ENCODE assay signal across 17 mouse cellular contexts in genomic region chr2:77143536-77143935, GRCm38 (mm10). TPM values are rescaled to one million over a fixed set of nuclear protein-coding genes. Genes with fewer than 3 reads are reported as not detected.
DNase-seq lines count a peak whose midpoint lies in the region; ATAC-seq and TF ChIP-seq lines count a peak whose summit lies in the region.
"Had no signal": no experiment of that assay in that cellular context is flagged by ENCODE, and none has a peak within 500 bp of the region (broad histone marks: within the 10 kb centered on the region; RNA-seq: fewer than 3 reads in every experiment).

No protein-coding gene starts in this region.

- H3K4me1 ChIP-seq in kidney, embryonic 15.5 days: peaks cover 20% of the 10 kb centered on the region
- no peaks in the 10 kb centered on the region; the same call in 1 of the 2 replicates for H3K4me1 ChIP-seq in lung, embryonic 15.5 days
- H3K4me1 ChIP-seq in lung, adult 2 months (ENCODE audit: control insufficient read depth, insufficient read depth, low read length): no peaks in the 10 kb centered on the region

- no peaks in the 10 kb centered on the region for H3K27me3 ChIP-seq in kidney, embryonic 15.5 days
- no peaks in the 10 kb centered on the region for H3K27me3 ChIP-seq in lung, embryonic 15.5 days
- H3K27me3 ChIP-seq: forebrain, embryonic 15.5 days; heart, embryonic 13.5 days; hindbrain, embryonic 13.5 days had no signal

- no peak; the same call in 1 of the 2 replicates for ATAC-seq in kidney, embryonic 15.5 days (replicated peaks; ENCODE audit: low FRiP score)
- no peak; the same call in 1 of the 2 replicates for ATAC-seq in lung, embryonic 15.5 days (ENCODE audit: borderline replicate concordance, extremely low read depth, low FRiP score, low TSS enrichment)
- ATAC-seq: forebrain, embryonic 15.5 days; hindbrain, postnatal 0 days had no signal

- peak overlapping the region; percentile 34; the same call in 1 of the 2 replicates for H3K27ac ChIP-seq in kidney, embryonic 15.5 days
- H3K27ac ChIP-seq in lung, embryonic 15.5 days: no peak overlapping the region
- H3K27ac ChIP-seq: forebrain, embryonic 15.5 days; heart, embryonic 13.5 days; hindbrain, embryonic 13.5 days; hindbrain, postnatal 0 days had no signal

- H3K4me2 ChIP-seq in kidney, embryonic 15.5 days: peak overlapping the region; percentile 25; the same call in 1 of the 2 replicates
- H3K4me2 ChIP-seq in lung, embryonic 15.5 days: 0 out of 2 replicates have a peak overlapping the region, but pooled peaks have one; percentile 0
- H3K4me2 ChIP-seq: forebrain, embryonic 15.5 days; heart, embryonic 13.5 days; hindbrain, embryonic 13.5 days had no signal

- H3K9me3 ChIP-seq in kidney, embryonic 15.5 days (replicated peaks): no peaks in the 10 kb centered on the region
- no peaks in the 10 kb centered on the region for H3K9me3 ChIP-seq in lung, embryonic 15.5 days
- H3K9me3 ChIP-seq: forebrain, embryonic 15.5 days; heart, embryonic 13.5 days; hindbrain, embryonic 13.5 days had no signal

- 22% methylated on average over 6 of the region's 6 CpGs for WGBS in kidney, embryonic 15.5 days
- 31% methylated on average over 6 of the region's 6 CpGs for WGBS in lung, embryonic 15.5 days
- WGBS in lung, adult 2 months: 41% methylated on average over 6 of the region's 6 CpGs

- no peak overlapping the region for H3K9ac ChIP-seq in kidney, embryonic 15.5 days
- no peak overlapping the region for H3K9ac ChIP-seq in lung, embryonic 15.5 days
- H3K9ac ChIP-seq: forebrain, embryonic 15.5 days; heart, embryonic 13.5 days; hindbrain, embryonic 13.5 days had no signal

- no peak overlapping the region for H3K4me3 ChIP-seq in kidney, embryonic 15.5 days (replicated peaks)
- no peak overlapping the region for H3K4me3 ChIP-seq in lung, embryonic 15.5 days
- H3K4me3 ChIP-seq in lung, adult 2 months (replicated peaks; ENCODE audit: extremely low read depth, low read depth, low read length): no peak overlapping the region
- H3K4me3 ChIP-seq: forebrain, embryonic 15.5 days; heart, embryonic 13.5 days; hindbrain, embryonic 13.5 days had no signal

- TF ChIP-seq POLR2A in lung, adult 2 months (IDR thresholded peaks at IDR 0.05; ENCODE audit: borderline replicate concordance, extremely low read depth, low read depth, low read length): no peak

- DNase-seq in adrenal gland, adult 2 months: peak; percentile 43
- DNase-seq in adrenal gland, postnatal 14 days: no peak
- no peak for DNase-seq in kidney, postnatal 4 days
- DNase-seq in lung, adult 2 months: no peak
- DNase-seq in adrenal gland, postnatal 36 days: peak; percentile 12 to 13
- no peak for DNase-seq in cerebellum, adult 11 months
- DNase-seq: cerebellum, adult 2 months; cerebellum, postnatal 10 days; gastrocnemius, postnatal 36 days; heart, adult 11 months; heart, postnatal 36 days had no signal

- no peaks in the 10 kb centered on the region for H3K36me3 ChIP-seq in kidney, embryonic 15.5 days
- H3K36me3 ChIP-seq in lung, embryonic 15.5 days: no peaks in the 10 kb centered on the region
- H3K36me3 ChIP-seq: forebrain, embryonic 15.5 days; hindbrain, embryonic 13.5 days had no signal

- TF ChIP-seq CTCF in lung, adult 2 months (IDR thresholded peaks at IDR 0.05; ENCODE audit: insufficient read depth, low read length): no peak

RNA-seq across cellular contexts. Expression of gene Ccdc141, which starts 26.9 kb away (rescaled TPM):
- total RNA-seq in adrenal gland, adult 2 months (2021): 1 to 10 TPM; 5.7 to 6.7 TPM
- 1.0 and 1.9 TPM in 2 replicates for polyA plus RNA-seq in adrenal gland, adult 2 months (2012; rRNA removed)
- total RNA-seq in adrenal gland, postnatal 14 days (2021): 7.7 and 9.8 TPM in 2 replicates
- polyA plus RNA-seq in kidney, embryonic 15.5 days (2015; fragmentation: Nextera tagmentation; extraction: Ambion mirVana): 14.2 and 14.7 TPM in 2 replicates
- 12.7 and 19.6 TPM in 2 replicates for polyA plus RNA-seq in lung, embryonic 15.5 days (2015; fragmentation: Nextera tagmentation; extraction: Ambion mirVana)
- polyA plus RNA-seq in lung, adult 2 months (2012; rRNA removed): 15.9 and 19.8 TPM in 2 replicates
- total RNA-seq in adrenal gland, postnatal 36 days (2021): 1 to 10 TPM; 6.2 to 7.6 TPM

Comparison
In these comparisons a context has a peak if more than half of its experiments do, and no peak if none do; other contexts are left out.
1. DNase-seq: peak in adrenal gland, adult 2 months (single experiment) and adrenal gland, postnatal 36 days (2 of 2); none in adrenal gland, postnatal 14 days (single experiment), kidney, postnatal 4 days (0 of 2), lung, adult 2 months (single experiment) and cerebellum, adult 11 months (single experiment).